Mouse (Mus musculus): ENCODE measurements around the gene Sez6l. TPM values are rescaled to one million over a fixed set of nuclear protein-coding genes. Genes with fewer than 3 reads are reported as not detected.

Gene Sez6l
- total and polyA plus RNA-seq, 3 experiments = 0.08 to 0.25 (median 0.09) TPM

GRCm38 (mm10) chr5:112409274-112409673 is 167.7 kb downstream of the Sez6l start:
- no peak overlapping the region for H3K4me3 ChIP-seq
- H3K27ac ChIP-seq = no peak overlapping the region
- no peak for DNase-seq
- no peaks in the 10 kb centered on the region for H3K4me1 ChIP-seq (ENCODE audit: control insufficient read depth, insufficient read depth, low read length)
- peaks cover 1% of the 10 kb centered on the region for H3K27me3 ChIP-seq (ENCODE audit: control insufficient read depth, insufficient read depth, low read length)
- WGBS = 46% methylated on average over 5 of the region's 5 CpGs
- H3K79me2 ChIP-seq (replicated peaks; ENCODE audit: control insufficient read depth, insufficient read depth, low read length) = no peaks in the 10 kb centered on the region
- no peak overlapping the region for H3K9ac ChIP-seq (ENCODE audit: low read depth, low read length)
- TF ChIP-seq POLR2A (IDR thresholded peaks at IDR 0.05; ENCODE audit: insufficient read depth, low read depth, low read length) (no peak), EP300 (IDR thresholded peaks at IDR 0.05; ENCODE audit: insufficient read depth, low read depth, low read length) (no peak), CTCF (IDR thresholded peaks at IDR 0.05) (no peak)
- intact Hi-C loops (cut with DNase I) = no loop called here
- H3K36me3 ChIP-seq (ENCODE audit: control insufficient read depth, insufficient read depth, low read length) = no peaks in the 10 kb centered on the region

- no peak overlapping the region for H3K9ac ChIP-seq (ENCODE audit: low read depth, low read length)
- H3K27ac ChIP-seq = no peak overlapping the region
- DNase-seq = no peak
- 0 out of 2 replicates have a peak, but pooled peaks cover 2% of the 10 kb centered on the region for H3K27me3 ChIP-seq (ENCODE audit: control insufficient read depth, insufficient read depth, low read length)
- no peak for TF ChIP-seq CTCF (IDR thresholded peaks at IDR 0.05)
- no peak for TF ChIP-seq POLR2A (IDR thresholded peaks at IDR 0.05; ENCODE audit: insufficient read depth, low read depth, low read length)
- TF ChIP-seq EP300 (IDR thresholded peaks at IDR 0.05; ENCODE audit: insufficient read depth, low read depth, low read length) = no peak
- H3K4me1 ChIP-seq (ENCODE audit: control insufficient read depth, insufficient read depth, low read length) = no peaks in the 10 kb centered on the region
- WGBS = 14% methylated on average over 3 of the region's 3 CpGs
- no peak overlapping the region for H3K4me3 ChIP-seq
- intact Hi-C loops (cut with DNase I) = no loop called here
- no peaks in the 10 kb centered on the region for H3K79me2 ChIP-seq (replicated peaks; ENCODE audit: control insufficient read depth, insufficient read depth, low read length)
- no peaks in the 10 kb centered on the region for H3K36me3 ChIP-seq (ENCODE audit: control insufficient read depth, insufficient read depth, low read length)
Measured at GRCm38 (mm10) chr5:112406017-112406416, 171.0 kb downstream of the Sez6l start.

- no peaks in the 10 kb centered on the region for H3K36me3 ChIP-seq (ENCODE audit: control insufficient read depth, insufficient read depth, low read length)
- 0 out of 2 replicates have a peak, but pooled peaks cover 2% of the 10 kb centered on the region for H3K27me3 ChIP-seq (ENCODE audit: control insufficient read depth, insufficient read depth, low read length)
- no peaks in the 10 kb centered on the region for H3K79me2 ChIP-seq (replicated peaks; ENCODE audit: control insufficient read depth, insufficient read depth, low read length)
- H3K27ac ChIP-seq = no peak overlapping the region
- H3K4me3 ChIP-seq = no peak overlapping the region
- TF ChIP-seq CTCF (IDR thresholded peaks at IDR 0.05) (no peak), POLR2A (IDR thresholded peaks at IDR 0.05; ENCODE audit: insufficient read depth, low read depth, low read length) (no peak), EP300 (IDR thresholded peaks at IDR 0.05; ENCODE audit: insufficient read depth, low read depth, low read length) (no peak)
- H3K4me1 ChIP-seq (ENCODE audit: control insufficient read depth, insufficient read depth, low read length) = no peaks in the 10 kb centered on the region
- H3K9ac ChIP-seq (ENCODE audit: low read depth, low read length) = no peak overlapping the region
- WGBS = 49% methylated on average over 3 of the region's 3 CpGs
- intact Hi-C loops (cut with DNase I) = no loop called here
- no peak for DNase-seq
Measured at GRCm38 (mm10) chr5:112402437-112402836, 174.5 kb downstream of the Sez6l start.

GRCm38 (mm10) chr5:112399284-112399683 is 177.7 kb downstream of the Sez6l start:
- intact Hi-C loops (cut with DNase I) = no loop called here

GRCm38 (mm10) chr5:112396066-112396465 is 180.9 kb downstream of the Sez6l start:
- Histone ChIP-seq H3K36me3 (ENCODE audit: control insufficient read depth, insufficient read depth, low read length) (no peaks in the 10 kb centered on the region), H3K9ac (ENCODE audit: low read depth, low read length) (no peak overlapping the region), H3K27ac (no peak overlapping the region), H3K4me3 (no peak overlapping the region), H3K79me2 (replicated peaks; ENCODE audit: control insufficient read depth, insufficient read depth, low read length) (no peaks in the 10 kb centered on the region), H3K27me3 (ENCODE audit: control insufficient read depth, insufficient read depth, low read length) (peaks cover 14% of the 10 kb centered on the region), H3K4me1 (ENCODE audit: control insufficient read depth, insufficient read depth, low read length) (no peaks in the 10 kb centered on the region)
- intact Hi-C loops (cut with DNase I) = no loop called here
- 75% methylated on average over 18 of the region's 18 CpGs for WGBS
- DNase-seq = no peak
- TF ChIP-seq CTCF (IDR thresholded peaks at IDR 0.05) (no peak), POLR2A (IDR thresholded peaks at IDR 0.05; ENCODE audit: insufficient read depth, low read depth, low read length) (no peak), EP300 (IDR thresholded peaks at IDR 0.05; ENCODE audit: insufficient read depth, low read depth, low read length) (no peak)

More at GRCm38 (mm10) chr5:112399284-112399683, 177.7 kb downstream of the Sez6l start:
- no peak overlapping the region for H3K4me3 ChIP-seq
- H3K79me2 ChIP-seq (replicated peaks; ENCODE audit: control insufficient read depth, insufficient read depth, low read length) = no peaks in the 10 kb centered on the region
- no peak overlapping the region for H3K27ac ChIP-seq
- WGBS = 46% methylated on average over 10 of the region's 10 CpGs
- peaks cover 8% of the 10 kb centered on the region for H3K27me3 ChIP-seq (ENCODE audit: control insufficient read depth, insufficient read depth, low read length)
- no peaks in the 10 kb centered on the region for H3K36me3 ChIP-seq (ENCODE audit: control insufficient read depth, insufficient read depth, low read length)
- TF ChIP-seq EP300 (IDR thresholded peaks at IDR 0.05; ENCODE audit: insufficient read depth, low read depth, low read length) = no peak
- TF ChIP-seq POLR2A (IDR thresholded peaks at IDR 0.05; ENCODE audit: insufficient read depth, low read depth, low read length) = no peak
- no peak for TF ChIP-seq CTCF (IDR thresholded peaks at IDR 0.05)
- no peak for DNase-seq
- no peaks in the 10 kb centered on the region for H3K4me1 ChIP-seq (ENCODE audit: control insufficient read depth, insufficient read depth, low read length)
- H3K9ac ChIP-seq (ENCODE audit: low read depth, low read length) = no peak overlapping the region

GRCm38 (mm10) chr5:112394779-112395443 is 182.1 kb downstream of the Sez6l start, which contains the start of gene Asphd2:
Gene Asphd2, minus strand, starts transcription at chr5:112394866.
- DNase-seq = peak; percentile 32 to 44
- Histone ChIP-seq H3K27me3 (ENCODE audit: control insufficient read depth, insufficient read depth, low read length) (peaks cover 15% of the 10 kb centered on the region), H3K79me2 (replicated peaks; ENCODE audit: control insufficient read depth, insufficient read depth, low read length) (no peaks in the 10 kb centered on the region), H3K4me3 (peak within 1 kb of the TSS; percentile 26; the same call in 1 of the 2 replicates), H3K27ac (no peak within 1 kb of the TSS), H3K36me3 (ENCODE audit: control insufficient read depth, insufficient read depth, low read length) (no peaks in the 10 kb centered on the region), H3K9ac (ENCODE audit: low read depth, low read length) (peak within 1 kb of the TSS; percentile 26), H3K4me1 (ENCODE audit: control insufficient read depth, insufficient read depth, low read length) (no peaks in the 10 kb centered on the region)
- WGBS = 4% methylated on average over 43 of the region's 67 CpGs
- TF ChIP-seq POLR2A (IDR thresholded peaks at IDR 0.05; ENCODE audit: insufficient read depth, low read depth, low read length) (no peak), CTCF (IDR thresholded peaks at IDR 0.05) (no peak), EP300 (IDR thresholded peaks at IDR 0.05; ENCODE audit: insufficient read depth, low read depth, low read length) (no peak)
- intact Hi-C loops (cut with DNase I) = no loop called here
